ENCODE assay signal across 22 mouse cellular contexts in the genomic region with DNA sequence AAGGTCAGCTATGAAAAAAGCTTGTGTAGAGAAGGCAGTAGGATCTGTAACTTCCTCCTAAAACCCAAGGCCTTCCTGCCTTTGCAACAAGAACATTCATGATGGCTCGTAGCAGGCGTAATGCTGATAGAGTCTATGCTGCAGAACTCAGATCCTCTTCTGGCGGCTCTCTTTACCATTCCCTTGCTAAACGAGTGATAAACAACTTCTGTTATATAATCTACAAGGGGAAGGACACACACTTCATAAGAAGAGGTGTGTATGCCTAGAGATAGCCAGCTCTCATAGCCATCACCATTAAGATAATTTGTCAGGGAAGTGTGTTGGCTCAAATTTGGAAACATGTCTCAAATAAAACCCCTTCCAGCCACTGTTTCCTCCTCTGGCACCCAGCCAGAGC.
"Had no signal": no experiment of that assay in that cellular context is flagged by ENCODE, and none has a peak within 500 bp of the region (broad histone marks: within the 10 kb centered on the region; RNA-seq: fewer than 3 reads in every experiment).

No protein-coding gene starts in this region.

- DNase-seq: kidney, adult 2 months; kidney, postnatal 25 days; layer of hippocampus, adult 9-11 months; lung, postnatal 10 days; lung, postnatal 36 days; retina, postnatal 1 day; right cerebral cortex, postnatal 25 days; spleen, adult 18-20 months; thymus, postnatal 25 days had no signal

- H3K4me3 ChIP-seq: layer of hippocampus, adult 2 months; limb, embryonic 12.5 days; limb, embryonic 15.5 days; liver, embryonic 12.5 days; liver, embryonic 15.5 days; lung, embryonic 15.5 days; midbrain, embryonic 12.5 days; midbrain, embryonic 15.5 days; neural tube, embryonic 12.5 days; neural tube, embryonic 15.5 days; stomach, embryonic 15.5 days had no signal

- ATAC-seq: intestine, postnatal 0 days; liver, embryonic 12.5 days; midbrain, embryonic 15.5 days had no signal

- H3K4me1 ChIP-seq: limb, embryonic 12.5 days; limb, embryonic 15.5 days; liver, embryonic 12.5 days; liver, embryonic 15.5 days; lung, embryonic 15.5 days; midbrain, embryonic 12.5 days; midbrain, embryonic 15.5 days; neural tube, embryonic 12.5 days; neural tube, embryonic 15.5 days; stomach, embryonic 15.5 days had no signal

- H3K36me3 ChIP-seq: limb, embryonic 12.5 days; limb, embryonic 15.5 days; liver, embryonic 12.5 days; liver, embryonic 15.5 days; lung, embryonic 15.5 days; midbrain, embryonic 12.5 days; midbrain, embryonic 15.5 days; neural tube, embryonic 12.5 days; neural tube, embryonic 15.5 days; stomach, embryonic 15.5 days had no signal

- H3K9me3 ChIP-seq: limb, embryonic 12.5 days; limb, embryonic 15.5 days; liver, embryonic 12.5 days; liver, embryonic 15.5 days; lung, embryonic 15.5 days; midbrain, embryonic 12.5 days; midbrain, embryonic 15.5 days; neural tube, embryonic 12.5 days; neural tube, embryonic 15.5 days; stomach, embryonic 15.5 days had no signal

- H3K9ac ChIP-seq: limb, embryonic 12.5 days; limb, embryonic 15.5 days; liver, embryonic 12.5 days; liver, embryonic 15.5 days; lung, embryonic 15.5 days; midbrain, embryonic 12.5 days; midbrain, embryonic 15.5 days; neural tube, embryonic 12.5 days; neural tube, embryonic 15.5 days; stomach, embryonic 15.5 days had no signal

- H3K27me3 ChIP-seq: limb, embryonic 12.5 days; limb, embryonic 15.5 days; liver, embryonic 12.5 days; liver, embryonic 15.5 days; lung, embryonic 15.5 days; midbrain, embryonic 12.5 days; midbrain, embryonic 15.5 days; neural tube, embryonic 12.5 days; neural tube, embryonic 15.5 days; stomach, embryonic 15.5 days had no signal

- H3K27ac ChIP-seq: kidney, postnatal 0 days; layer of hippocampus, adult 2 months; limb, embryonic 12.5 days; limb, embryonic 15.5 days; liver, embryonic 12.5 days; liver, embryonic 15.5 days; lung, embryonic 15.5 days; midbrain, embryonic 12.5 days; midbrain, embryonic 15.5 days; neural tube, embryonic 12.5 days; neural tube, embryonic 15.5 days; stomach, embryonic 15.5 days had no signal
